Comparison of ENCODE assay signal across 26 mouse cellular contexts in the genomic region with DNA sequence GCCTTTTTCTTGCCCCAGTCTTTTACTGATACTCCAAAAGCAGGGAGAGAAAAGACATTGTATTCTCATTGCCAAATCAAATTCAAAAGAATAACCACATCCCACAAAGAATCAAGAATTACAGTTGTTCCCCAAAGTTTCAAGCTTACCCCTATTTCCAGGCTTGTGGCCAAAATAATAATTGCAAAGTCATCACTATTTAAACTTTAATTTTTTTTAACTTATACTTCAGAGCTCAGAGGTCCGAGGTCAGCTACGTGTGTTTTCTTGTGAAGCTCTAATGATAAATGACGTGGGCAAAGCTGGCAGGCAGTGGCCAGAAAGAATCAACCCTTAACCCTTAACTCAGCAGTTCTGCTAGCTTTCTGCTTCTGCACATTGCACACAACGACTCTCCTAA. TPM values are rescaled to one million over a fixed set of nuclear protein-coding genes. Genes with fewer than 3 reads are reported as not detected.
DNase-seq lines count a peak whose midpoint lies in the region; ATAC-seq and TF ChIP-seq lines count a peak whose summit lies in the region.
"Had no signal": no experiment of that assay in that cellular context is flagged by ENCODE, and none has a peak within 500 bp of the region (broad histone marks: within the 10 kb centered on the region; RNA-seq: fewer than 3 reads in every experiment).

No protein-coding gene starts in this region.

- in situ Hi-C loops in CH12.LX (cut with MboI; ENCODE audit: low pct_ligation_motif_present, low pct_unique_long_range_greater_than_20kb, low sequenced_read_pairs): no loop called here

- no peak for ATAC-seq in megakaryocyte, adult 5-6 weeks (ENCODE audit: poor library complexity, severe bottlenecking)
- ATAC-seq: activated CD4-positive, CD25-positive, alpha-beta regulatory T cell, adult 4 months; forebrain, embryonic 14.5 days; forebrain, postnatal 0 days had no signal

- H3K4me2 ChIP-seq in CH12.LX (ENCODE audit: insufficient read depth, low read depth, poor library complexity, severe bottlenecking): no peak overlapping the region
- H3K4me2 ChIP-seq: heart, embryonic 12.5 days; heart, embryonic 15.5 days; hindbrain, embryonic 12.5 days; hindbrain, embryonic 15.5 days had no signal

- no peaks in the 10 kb centered on the region for H3K27me3 ChIP-seq in megakaryocyte, embryonic 14.5 days (replicated peaks)
- H3K27me3 ChIP-seq in CH12.LX (replicated peaks): no peaks in the 10 kb centered on the region
- H3K27me3 ChIP-seq in MEL (ENCODE audit: control insufficient read depth in 1 of 2, insufficient read depth in 2 of 2, low read length in 2 of 2): no peaks in the 10 kb centered on the region
- H3K27me3 ChIP-seq in hindbrain, embryonic 10.5 days (ENCODE audit: insufficient read depth, poor library complexity, severe bottlenecking): no peaks in the 10 kb centered on the region
- H3K27me3 ChIP-seq: heart, embryonic 12.5 days; heart, embryonic 15.5 days; hindbrain, embryonic 12.5 days; hindbrain, embryonic 15.5 days had no signal

- peaks cover 57% of the 10 kb centered on the region for H3K4me1 ChIP-seq in megakaryocyte, embryonic 14.5 days
- H3K4me1 ChIP-seq in CH12.LX (ENCODE audit: control insufficient read depth in 1 of 2, insufficient read depth in 2 of 2) (peaks cover 20 to 84% of the 10 kb centered on the region in 2 experiments), MEL (ENCODE audit: control insufficient read depth in 1 of 2, insufficient read depth in 2 of 2, low read length in 2 of 2) (peaks cover 45 to 56% of the 10 kb centered on the region in 2 experiments)
- peaks cover 2% of the 10 kb centered on the region for H3K4me1 ChIP-seq in brown adipose tissue, adult 24 weeks (ENCODE audit: control insufficient read depth, insufficient read depth, insufficient read length, low read length)
- H3K4me1 ChIP-seq in hindbrain, embryonic 10.5 days (replicated peaks): peaks cover 9% of the 10 kb centered on the region; the same call in 1 of the 2 replicates
- H3K4me1 ChIP-seq: heart, embryonic 12.5 days; heart, embryonic 15.5 days; hindbrain, embryonic 15.5 days had no signal

- TF ChIP-seq CTCF in CH12.LX (conservative IDR thresholded peaks at IDR 0.05 in 1 of 2, IDR thresholded peaks at IDR 0.05 in 1 of 2; ENCODE audit: low read depth in 2 of 2, low read length in 2 of 2): no peak
- no peak for TF ChIP-seq CTCF in MEL (IDR thresholded peaks at IDR 0.05 in 2 of 3, conservative IDR thresholded peaks at IDR 0.05 in 1 of 3; ENCODE audit: control insufficient read depth in 1 of 3, insufficient read depth in 1 of 3, low read depth in 2 of 3, low read length in 3 of 3, poor library complexity in 1 of 3, severe bottlenecking in 1 of 3)

- TF ChIP-seq RAD21 in CH12.LX (IDR thresholded peaks at IDR 0.05; ENCODE audit: low read depth, low read length) (no peak), MEL (IDR thresholded peaks at IDR 0.05; ENCODE audit: low read depth, low read length) (no peak)

- WGBS in hindbrain, embryonic 10.5 days: 56% methylated on average over 4 of the region's 4 CpGs

- peak overlapping the region; percentile 83 for H3K4me3 ChIP-seq in megakaryocyte, embryonic 14.5 days (replicated peaks)
- H3K4me3 ChIP-seq in CH12.LX (replicated peaks in 1 of 3; ENCODE audit: low read depth in 2 of 3, low read length in 2 of 3, poor library complexity in 1 of 3): no peak overlapping the region
- H3K4me3 ChIP-seq in MEL (ENCODE audit: control insufficient read depth in 1 of 2, insufficient read depth in 1 of 2, low read depth in 2 of 2, low read length in 2 of 2): no peak overlapping the region
- no peak overlapping the region for H3K4me3 ChIP-seq in brown adipose tissue, adult 24 weeks (ENCODE audit: insufficient read depth, low read depth, low read length)
- H3K4me3 ChIP-seq in hindbrain, embryonic 10.5 days: no peak overlapping the region
- H3K4me3 ChIP-seq: forebrain, embryonic 10.5 days; gastrocnemius, adult 2 months; heart, embryonic 12.5 days; heart, embryonic 15.5 days; hindbrain, embryonic 12.5 days; hindbrain, embryonic 15.5 days had no signal

- H3K79me2 ChIP-seq in CH12.LX (replicated peaks; ENCODE audit: control insufficient read depth, extremely low read depth, insufficient read depth, poor library complexity, severe bottlenecking) (no peaks in the 10 kb centered on the region), MEL (ENCODE audit: control insufficient read depth, insufficient read depth, low read length, poor library complexity) (no peaks in the 10 kb centered on the region)

- dilution Hi-C loops in CH12.LX (cut with MboI; ENCODE audit: extremely low pct_ligation_motif_present, extremely low pct_unique_long_range_greater_than_20kb, low sequenced_read_pairs): no loop called here

- TF ChIP-seq POLR2A in CH12.LX (IDR thresholded peaks at IDR 0.05; ENCODE audit: low read depth, low read length): no peak
- TF ChIP-seq POLR2A in MEL (IDR thresholded peaks at IDR 0.05; ENCODE audit: control insufficient read depth in 1 of 2, insufficient read depth in 1 of 2, low read depth in 1 of 2, low read length in 2 of 2, poor library complexity in 1 of 2): no peak

- H3K9me3 ChIP-seq in megakaryocyte, embryonic 14.5 days: no peaks in the 10 kb centered on the region
- H3K9me3 ChIP-seq in CH12.LX (replicated peaks; ENCODE audit: low read length) (no peaks in the 10 kb centered on the region), MEL (replicated peaks; ENCODE audit: insufficient read depth, low read length) (no peaks in the 10 kb centered on the region)
- no peaks in the 10 kb centered on the region for H3K9me3 ChIP-seq in hindbrain, embryonic 10.5 days
- H3K9me3 ChIP-seq: forebrain, embryonic 10.5 days; heart, embryonic 12.5 days; heart, embryonic 15.5 days; hindbrain, embryonic 12.5 days; hindbrain, embryonic 15.5 days had no signal

- TF ChIP-seq EP300 in CH12.LX (IDR thresholded peaks at IDR 0.05; ENCODE audit: low read length) (no peak), MEL (IDR thresholded peaks at IDR 0.05; ENCODE audit: low read depth in 1 of 2, low read length in 2 of 2) (no peak; a peak in 1 of 4 replicates)

- DNase-seq in CH12.LX (ENCODE audit: extremely low read depth): no peak
- DNase-seq in MEL (ENCODE audit: low read depth, low spot score): peak; percentile 77
- no peak for DNase-seq in left cerebral cortex, adult 18-20 months (ENCODE audit: low spot score in 2 of 2)
- no peak for DNase-seq in hindbrain, embryonic 10.5 days (ENCODE audit: low spot score)
- DNase-seq in gastrocnemius, postnatal 4 days (ENCODE audit: low spot score in 2 of 2): no peak
- DNase-seq: adrenal gland, postnatal 10 days; adrenal gland, postnatal 36 days; cerebellum, adult 11-12 months; cerebellum, adult 9-10 months; cerebellum, postnatal 14 days; forebrain, postnatal 0 days; gastrocnemius, adult 2 months; gastrocnemius, postnatal 14 days; heart, adult 18-20 months; heart, postnatal 10 days; heart, postnatal 36 days had no signal

- H3K27ac ChIP-seq in CH12.LX (ENCODE audit: insufficient read depth, low read depth) (no peak overlapping the region), MEL (ENCODE audit: control insufficient read depth, low read depth, low read length) (no peak overlapping the region)
- 0 out of 2 replicates have a peak overlapping the region, but pooled peaks have one; percentile 12 for H3K27ac ChIP-seq in brown adipose tissue, adult 24 weeks (replicated peaks; ENCODE audit: low read depth, low read length)
- no peak overlapping the region for H3K27ac ChIP-seq in hindbrain, embryonic 10.5 days
- H3K27ac ChIP-seq: forebrain, embryonic 10.5 days; gastrocnemius, adult 2 months; heart, embryonic 15.5 days; hindbrain, embryonic 12.5 days; hindbrain, embryonic 15.5 days had no signal

- no peaks in the 10 kb centered on the region for H3K36me3 ChIP-seq in megakaryocyte, embryonic 14.5 days (replicated peaks; ENCODE audit: low read length)
- H3K36me3 ChIP-seq in CH12.LX (replicated peaks in 1 of 2; ENCODE audit: control insufficient read depth in 1 of 2, insufficient read depth in 1 of 2, low read length in 1 of 2) (no peaks in the 10 kb centered on the region), MEL (ENCODE audit: control insufficient read depth in 1 of 2, insufficient read depth in 2 of 2, low read length in 2 of 2) (peaks cover 0 to 40% of the 10 kb centered on the region in 2 experiments; a peak in 2 of 4 replicates)
- H3K36me3 ChIP-seq in hindbrain, embryonic 10.5 days: no peaks in the 10 kb centered on the region
- H3K36me3 ChIP-seq: forebrain, embryonic 10.5 days; heart, embryonic 12.5 days; heart, embryonic 15.5 days; hindbrain, embryonic 12.5 days; hindbrain, embryonic 15.5 days had no signal

- no peak overlapping the region for H3K9ac ChIP-seq in CH12.LX (ENCODE audit: insufficient read depth, low read depth)
- H3K9ac ChIP-seq in MEL (ENCODE audit: control insufficient read depth, low read depth, low read length, poor library complexity, severe bottlenecking): no peak overlapping the region
- H3K9ac ChIP-seq: forebrain, postnatal 0 days; heart, embryonic 12.5 days; heart, embryonic 15.5 days; hindbrain, embryonic 12.5 days; hindbrain, embryonic 15.5 days had no signal

TF ChIP-seq in CH12.LX, 34 proteins besides CTCF, POLR2A, EP300 and RAD21:
- TF ChIP-seq MXI1 (IDR thresholded peaks at IDR 0.05; ENCODE audit: low read depth, low read length) (no peak), SIN3A (IDR thresholded peaks at IDR 0.05; ENCODE audit: low read length) (no peak), MAFK (IDR thresholded peaks at IDR 0.05; ENCODE audit: insufficient replicate concordance, low read length) (0 out of 2 replicates have a peak, but pooled peaks have one; percentile 58)

TF ChIP-seq in MEL, 35 proteins besides CTCF, POLR2A, EP300 and RAD21 (continues in another document):
- TF ChIP-seq RCOR1 (IDR thresholded peaks at IDR 0.05; ENCODE audit: low read depth, low read length) (peak; percentile 77), MAZ (IDR thresholded peaks at IDR 0.05; ENCODE audit: low read depth, low read length) (no peak), SIN3A (IDR thresholded peaks at IDR 0.05; ENCODE audit: low read length) (peak; percentile 7; the same call in 1 of the 2 replicates), KAT2A (conservative IDR thresholded peaks at IDR 0.05; ENCODE audit: low read depth, low read length) (no peak)

RNA-seq across cellular contexts. Expression of gene Ric1, which starts 43.5 kb away (rescaled TPM):
- polyA plus RNA-seq in megakaryocyte, embryonic 14.5 days (2012; ENCODE audit: insufficient read depth, low replicate concordance): 1.0 and 1.4 TPM in 2 replicates
- 12.9 and 13.1 TPM in 2 replicates for total RNA-seq in megakaryocyte, adult 5-6 weeks (2015)
- 14.3 and 15.3 TPM in 2 replicates for total RNA-seq in megakaryocyte, adult 5-6 weeks (2017)
- total RNA-seq in CH12.LX (2012; rRNA removed) (17.4 and 17.9 TPM in 2 replicates), CH12.LX (2014; rRNA removed) (11.2 and 13.7 TPM in 2 replicates), MEL (2012; rRNA removed) (41.0 and 43.8 TPM in 2 replicates)
- polyA plus RNA-seq in CH12.LX (2012; ENCODE audit: insufficient read length, low read depth) (16.3 and 18.4 TPM in 2 replicates), MEL (2012; ENCODE audit: insufficient read depth in 1 of 2, insufficient read length in 2 of 2, low read depth in 1 of 2, low replicate concordance in 2 of 2, missing spikeins in 1 of 2) (10 to 100 TPM; 54.2 to 77.2 TPM)
- polyA plus RNA-seq in brown adipose tissue, adult 24 weeks (2012; ENCODE audit: insufficient read depth, insufficient read length, missing spikeins): 21.6 and 23.3 TPM in 2 replicates
- 10 to 100 TPM; 31.3 to 33.2 TPM for total RNA-seq in left cerebral cortex, adult 18-20 months (2021)
- polyA plus RNA-seq in hindbrain, embryonic 10.5 days (2016; fragmentation: Nextera tagmentation; extraction: Ambion mirVana): 10.2 and 11.5 TPM in 2 replicates
- 10 to 100 TPM; 34.2 to 40.2 TPM for total RNA-seq in gastrocnemius, postnatal 4 days (2021)
